15 mouse cellular contexts compared by ENCODE assay signal in genomic region chr10:93666222-93666621, GRCm38 (mm10). TPM values are rescaled to one million over a fixed set of nuclear protein-coding genes. Genes with fewer than 3 reads are reported as not detected.
DNase-seq lines count a peak whose midpoint lies in the region; ATAC-seq and TF ChIP-seq lines count a peak whose summit lies in the region.
"Had no signal": no experiment of that assay in that cellular context is flagged by ENCODE, and none has a peak within 500 bp of the region (broad histone marks: within the 10 kb centered on the region; RNA-seq: fewer than 3 reads in every experiment).

No protein-coding gene starts in this region.

- no peak overlapping the region for H3K9ac ChIP-seq in ES-Bruce4 (ENCODE audit: low read depth, poor library complexity, severe bottlenecking)
- H3K9ac ChIP-seq in liver, embryonic 13.5 days = peak overlapping the region; percentile 20
- H3K9ac ChIP-seq: forebrain, embryonic 12.5 days; hindbrain, embryonic 12.5 days; midbrain, embryonic 15.5 days; neural tube, embryonic 13.5 days had no signal

- TF ChIP-seq POLR2A in ES-Bruce4 (IDR thresholded peaks at IDR 0.05; ENCODE audit: insufficient read depth, low read length) = no peak
- no peak for TF ChIP-seq POLR2A in cerebellum, adult 2 months (IDR thresholded peaks at IDR 0.05; ENCODE audit: borderline replicate concordance, insufficient read depth, low read length)

- DNase-seq in CD4-positive, CD25-positive, alpha-beta regulatory T cell, adult 2 months (ENCODE audit: low read depth, low spot score) = peak; percentile 33
- peak; percentile 65 for DNase-seq in liver, embryonic 13.5 days
- no peak for DNase-seq in cerebellum, adult 2 months
- no peak for DNase-seq in adrenal gland, adult 2 months
- DNase-seq: cerebellum, postnatal 10 days; lung, postnatal 36 days had no signal

- no peak overlapping the region for H3K4me3 ChIP-seq in ES-Bruce4 (ENCODE audit: low read depth, low read length)
- no peak overlapping the region for H3K4me3 ChIP-seq in liver, embryonic 13.5 days (replicated peaks)
- no peak overlapping the region for H3K4me3 ChIP-seq in cerebellum, adult 2 months (replicated peaks; ENCODE audit: insufficient read depth, low read depth, low read length)
- H3K4me3 ChIP-seq: forebrain, embryonic 12.5 days; hindbrain, embryonic 12.5 days; midbrain, embryonic 15.5 days; neural tube, embryonic 13.5 days had no signal

- H3K4me2 ChIP-seq in liver, embryonic 13.5 days = peak overlapping the region; percentile 56
- H3K4me2 ChIP-seq: forebrain, embryonic 12.5 days; hindbrain, embryonic 12.5 days; midbrain, embryonic 15.5 days; neural tube, embryonic 13.5 days had no signal

- peaks cover 4% of the 10 kb centered on the region for H3K4me1 ChIP-seq in ES-Bruce4 (ENCODE audit: control insufficient read depth, insufficient read depth, low read length)
- peaks cover 60% of the 10 kb centered on the region for H3K4me1 ChIP-seq in liver, embryonic 13.5 days (replicated peaks)
- peaks cover 6% of the 10 kb centered on the region; the same call in 1 of the 2 replicates for H3K4me1 ChIP-seq in cerebellum, adult 2 months (ENCODE audit: control insufficient read depth, insufficient read depth, low read length)
- H3K4me1 ChIP-seq: forebrain, embryonic 12.5 days; hindbrain, embryonic 12.5 days; midbrain, embryonic 15.5 days; neural tube, embryonic 13.5 days had no signal

- no peaks in the 10 kb centered on the region for H3K9me3 ChIP-seq in ES-Bruce4 (replicated peaks; ENCODE audit: control insufficient read depth, insufficient read depth, low read length, poor library complexity, severe bottlenecking)
- H3K9me3 ChIP-seq in liver, embryonic 13.5 days (replicated peaks) = no peaks in the 10 kb centered on the region
- H3K9me3 ChIP-seq: forebrain, embryonic 12.5 days; G1E; hindbrain, embryonic 12.5 days; midbrain, embryonic 15.5 days; neural tube, embryonic 13.5 days had no signal

- ATAC-seq in CD4-positive, CD25-positive, alpha-beta regulatory T cell, adult 4 months = no peak
- ATAC-seq in erythroblast, adult 5-6 weeks (replicated peaks; ENCODE audit: low FRiP score, poor library complexity, severe bottlenecking) = peak; percentile 92
- ATAC-seq in liver, embryonic 13.5 days (ENCODE audit: low read depth) = peak; percentile 94
- no peak for ATAC-seq in frontal cortex, adult (ENCODE audit: low TSS enrichment)
- ATAC-seq: midbrain, embryonic 15.5 days had no signal

- no peak overlapping the region for H3K27ac ChIP-seq in ES-Bruce4 (ENCODE audit: insufficient read depth, low read length)
- peak overlapping the region; percentile 92 for H3K27ac ChIP-seq in liver, embryonic 13.5 days
- H3K27ac ChIP-seq in cerebellum, adult 2 months (ENCODE audit: insufficient read depth, low read length) = no peak overlapping the region
- H3K27ac ChIP-seq: forebrain, embryonic 12.5 days; hindbrain, embryonic 12.5 days; midbrain, embryonic 15.5 days; neural tube, embryonic 13.5 days had no signal

- TF ChIP-seq CTCF in ES-Bruce4 (IDR thresholded peaks at IDR 0.05; ENCODE audit: low read depth, low read length) = no peak
- TF ChIP-seq CTCF in cerebellum, adult 2 months (IDR thresholded peaks at IDR 0.05; ENCODE audit: borderline replicate concordance, insufficient read depth, low read depth, low read length) = no peak

- H3K27me3 ChIP-seq in ES-Bruce4 (ENCODE audit: control insufficient read depth, insufficient read depth, low read length, poor library complexity, severe bottlenecking) = no peaks in the 10 kb centered on the region
- H3K27me3 ChIP-seq in liver, embryonic 13.5 days = no peaks in the 10 kb centered on the region
- H3K27me3 ChIP-seq in cerebellum, adult 2 months (ENCODE audit: control insufficient read depth, insufficient read depth, low read length) = no peaks in the 10 kb centered on the region
- H3K27me3 ChIP-seq: forebrain, embryonic 12.5 days; hindbrain, embryonic 12.5 days; midbrain, embryonic 15.5 days; neural tube, embryonic 13.5 days had no signal

- 21% methylated on average over 2 of the region's 2 CpGs for WGBS in liver, embryonic 13.5 days (ENCODE audit: insufficient replicate concordance)
- WGBS in cerebellum, adult 2 months = 91% methylated on average over 2 of the region's 2 CpGs

- H3K36me3 ChIP-seq in ES-Bruce4 (ENCODE audit: control insufficient read depth, insufficient read depth, low read length, poor library complexity, severe bottlenecking) = no peaks in the 10 kb centered on the region
- H3K36me3 ChIP-seq in liver, embryonic 13.5 days = no peaks in the 10 kb centered on the region
- H3K36me3 ChIP-seq: forebrain, embryonic 12.5 days; G1E; hindbrain, embryonic 12.5 days; midbrain, embryonic 15.5 days; neural tube, embryonic 13.5 days had no signal

- TF ChIP-seq EP300 in ES-Bruce4 (IDR thresholded peaks at IDR 0.05; ENCODE audit: insufficient read depth, low read depth, low read length) = 0 out of 2 replicates have a peak, but pooled peaks have one; percentile 34

RNA-seq across cellular contexts. Expression of gene Ntn4, which starts 25.7 kb away (rescaled TPM):
- under 1 TPM; 0.12 to 0.27 TPM for polyA plus RNA-seq in CD4-positive, CD25-positive, alpha-beta regulatory T cell, adult 4 months (2017; shearing (Covaris generic))
- 2.2 TPM in 2 replicates for polyA plus RNA-seq in ES-Bruce4 (2011; ENCODE audit: insufficient read depth, insufficient read length, low read depth, missing spikeins)
- 8.8 and 13.0 TPM in 2 replicates for total RNA-seq in erythroblast, adult 5-6 weeks (2015; ENCODE audit: low replicate concordance)
- total RNA-seq in erythroblast, adult 5-6 weeks (2017; ENCODE audit: low replicate concordance) = 12.6 and 16.9 TPM in 2 replicates
- polyA plus RNA-seq in liver, embryonic 13.5 days (2015; fragmentation: Nextera tagmentation; extraction: Ambion mirVana) = 0.13 and 0.20 TPM in 2 replicates
- 14.6 and 17.3 TPM in 2 replicates for polyA plus RNA-seq in cerebellum, adult 2 months (2012; rRNA removed)
- total RNA-seq in adrenal gland, adult 2 months (2021) = 10 to 100 TPM; 14.6 to 26.8 TPM
- polyA plus RNA-seq in adrenal gland, adult 2 months (2012; rRNA removed) = 11.0 and 12.5 TPM in 2 replicates
- polyA plus RNA-seq: G1E had no signal

Comparison
In these comparisons a context has a peak if more than half of its experiments do, and no peak if none do; other contexts are left out.
1. DNase-seq: peak in CD4-positive, CD25-positive, alpha-beta regulatory T cell, adult 2 months (single experiment) and liver, embryonic 13.5 days (single experiment); none in cerebellum, adult 2 months (0 of 2) and adrenal gland, adult 2 months (single experiment).
2. ATAC-seq: peak in erythroblast, adult 5-6 weeks (single experiment) and liver, embryonic 13.5 days (single experiment); none in CD4-positive, CD25-positive, alpha-beta regulatory T cell, adult 4 months (single experiment) and frontal cortex, adult (single experiment).